Mouse (Mus musculus): ENCODE measurements around the gene Rimbp2. TPM values are rescaled to one million over a fixed set of nuclear protein-coding genes. Genes with fewer than 3 reads are reported as not detected.

Gene Rimbp2
- polyA plus RNA-seq, 1 experiment from 2014 or later = not detected

- H3K9ac ChIP-seq (replicated peaks) = no peak overlapping the region
- no peak overlapping the region for H3K4me3 ChIP-seq (ENCODE audit: low read depth, low read length)
- no peak overlapping the region for H3K27ac ChIP-seq (ENCODE audit: low read depth)
- H3K36me3 ChIP-seq (replicated peaks; ENCODE audit: insufficient read depth, low read length) = no peaks in the 10 kb centered on the region
- ATAC-seq = peak; percentile 79
- no peaks in the 10 kb centered on the region for H3K9me3 ChIP-seq (ENCODE audit: low read length)
- peak; percentile 68 for DNase-seq
- TF ChIP-seq EP300 (IDR thresholded peaks at IDR 0.05; ENCODE audit: low read depth) (no peak), CTCF (IDR thresholded peaks at IDR 0.05; ENCODE audit: low read depth) (no peak)
- peak overlapping the region; percentile 20; the same call in 1 of the 2 replicates for H3K4me2 ChIP-seq (ENCODE audit: low read depth, low read length)
- no peaks in the 10 kb centered on the region for H3K27me3 ChIP-seq (ENCODE audit: insufficient read depth, low read length)
- no peaks in the 10 kb centered on the region for H3K4me1 ChIP-seq (ENCODE audit: insufficient read depth)
- 12% methylated on average over 10 of the region's 10 CpGs for WGBS (ENCODE audit: insufficient replicate concordance)
These were observed 35.9 kb downstream of the Rimbp2 start for GRCm38 (mm10) chr5:128917116-128917959.

- TF ChIP-seq CTCF (IDR thresholded peaks at IDR 0.05; ENCODE audit: low read depth) (no peak), EP300 (IDR thresholded peaks at IDR 0.05; ENCODE audit: low read depth) (no peak)
- WGBS (ENCODE audit: insufficient replicate concordance) = 68% methylated on average over 3 of the region's 3 CpGs
These were observed 39.5 kb downstream of the Rimbp2 start for GRCm38 (mm10) chr5:128913820-128914219.

GRCm38 (mm10) chr5:128912374-128912773 lies 40.9 kb downstream of the Rimbp2 start:
- DNase-seq = no peak
- no peaks in the 10 kb centered on the region for H3K4me1 ChIP-seq (ENCODE audit: insufficient read depth)
- 93% methylated on average over 3 of the region's 3 CpGs for WGBS (ENCODE audit: insufficient replicate concordance)

More at GRCm38 (mm10) chr5:128913820-128914219, 39.5 kb downstream of the Rimbp2 start:
- no peak for ATAC-seq
- H3K4me2 ChIP-seq (ENCODE audit: low read depth, low read length) = no peak overlapping the region
- no peak overlapping the region for H3K9ac ChIP-seq (replicated peaks)
- no peak overlapping the region for H3K27ac ChIP-seq (ENCODE audit: low read depth)
- DNase-seq = no peak
- no peak overlapping the region for H3K4me3 ChIP-seq (ENCODE audit: low read depth, low read length)
- no peaks in the 10 kb centered on the region for H3K27me3 ChIP-seq (ENCODE audit: insufficient read depth, low read length)
- no peaks in the 10 kb centered on the region for H3K36me3 ChIP-seq (replicated peaks; ENCODE audit: insufficient read depth, low read length)
- no peaks in the 10 kb centered on the region for H3K4me1 ChIP-seq (ENCODE audit: insufficient read depth)
- no peaks in the 10 kb centered on the region for H3K9me3 ChIP-seq (ENCODE audit: low read length)

GRCm38 (mm10) chr5:128911593-128911992 lies 41.7 kb downstream of the Rimbp2 start:
- Histone ChIP-seq H3K36me3 (replicated peaks; ENCODE audit: insufficient read depth, low read length) (no peaks in the 10 kb centered on the region), H3K27ac (ENCODE audit: low read depth) (no peak overlapping the region), H3K4me3 (ENCODE audit: low read depth, low read length) (no peak overlapping the region), H3K4me1 (ENCODE audit: insufficient read depth) (no peaks in the 10 kb centered on the region), H3K4me2 (ENCODE audit: low read depth, low read length) (no peak overlapping the region), H3K9me3 (ENCODE audit: low read length) (no peaks in the 10 kb centered on the region), H3K9ac (replicated peaks) (no peak overlapping the region), H3K27me3 (ENCODE audit: insufficient read depth, low read length) (no peaks in the 10 kb centered on the region)
- DNase-seq (no peak), ATAC-seq (no peak)
- TF ChIP-seq CTCF (IDR thresholded peaks at IDR 0.05; ENCODE audit: low read depth) = no peak
- no peak for TF ChIP-seq EP300 (IDR thresholded peaks at IDR 0.05; ENCODE audit: low read depth)
- WGBS (ENCODE audit: insufficient replicate concordance) = 74% methylated on average over 8 of the region's 9 CpGs

More at GRCm38 (mm10) chr5:128912374-128912773, 40.9 kb downstream of the Rimbp2 start:
- H3K4me2 ChIP-seq (ENCODE audit: low read depth, low read length) = no peak overlapping the region
- no peaks in the 10 kb centered on the region for H3K36me3 ChIP-seq (replicated peaks; ENCODE audit: insufficient read depth, low read length)
- no peak overlapping the region for H3K27ac ChIP-seq (ENCODE audit: low read depth)
- H3K27me3 ChIP-seq (ENCODE audit: insufficient read depth, low read length) = no peaks in the 10 kb centered on the region
- TF ChIP-seq EP300 (IDR thresholded peaks at IDR 0.05; ENCODE audit: low read depth) (no peak), CTCF (IDR thresholded peaks at IDR 0.05; ENCODE audit: low read depth) (no peak)
- no peak for ATAC-seq
- no peaks in the 10 kb centered on the region for H3K9me3 ChIP-seq (ENCODE audit: low read length)
- H3K9ac ChIP-seq (replicated peaks) = no peak overlapping the region
- no peak overlapping the region for H3K4me3 ChIP-seq (ENCODE audit: low read depth, low read length)

DNA sequence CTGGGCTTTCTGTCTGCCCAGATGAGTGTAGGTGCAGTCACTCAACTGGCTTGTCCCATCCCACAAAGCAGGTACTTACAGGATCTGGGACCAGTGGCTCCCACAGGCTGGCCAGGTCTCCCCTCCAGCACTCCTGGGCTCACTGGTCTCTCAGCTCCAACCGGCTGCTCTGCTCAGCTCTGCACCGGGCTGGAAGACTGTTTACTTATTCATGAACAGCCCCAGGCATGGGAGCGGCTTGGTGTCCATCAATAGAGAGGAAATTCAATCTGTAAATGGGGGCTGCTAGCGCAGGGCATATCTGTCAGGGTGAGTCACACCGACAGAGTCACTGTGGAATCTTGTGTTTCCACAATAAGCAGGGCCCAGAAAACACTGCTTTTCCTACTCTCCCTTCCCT lies 49.2 kb downstream of the Rimbp2 start:
- no peak for TF ChIP-seq EP300 (IDR thresholded peaks at IDR 0.05; ENCODE audit: low read depth)
- H3K4me1 ChIP-seq (ENCODE audit: insufficient read depth) = no peaks in the 10 kb centered on the region
- DNase-seq (no peak), ATAC-seq (no peak)
- 24% methylated on average over 5 of the region's 5 CpGs for WGBS (ENCODE audit: insufficient replicate concordance)
- H3K27me3 ChIP-seq (ENCODE audit: insufficient read depth, low read length) = no peaks in the 10 kb centered on the region
- no peak overlapping the region for H3K4me2 ChIP-seq (ENCODE audit: low read depth, low read length)
- H3K4me3 ChIP-seq (ENCODE audit: low read depth, low read length) = no peak overlapping the region
- H3K9me3 ChIP-seq (ENCODE audit: low read length) = no peaks in the 10 kb centered on the region
- no peak overlapping the region for H3K27ac ChIP-seq (ENCODE audit: low read depth)
- H3K9ac ChIP-seq (replicated peaks) = no peak overlapping the region
- H3K36me3 ChIP-seq (replicated peaks; ENCODE audit: insufficient read depth, low read length) = no peaks in the 10 kb centered on the region

GRCm38 (mm10) chr5:128903120-128903519 lies 50.2 kb downstream of the Rimbp2 start:
- Histone ChIP-seq H3K4me2 (ENCODE audit: low read depth, low read length) (no peak overlapping the region), H3K9ac (replicated peaks) (no peak overlapping the region), H3K27me3 (ENCODE audit: insufficient read depth, low read length) (no peaks in the 10 kb centered on the region), H3K9me3 (ENCODE audit: low read length) (no peaks in the 10 kb centered on the region), H3K36me3 (replicated peaks; ENCODE audit: insufficient read depth, low read length) (no peaks in the 10 kb centered on the region), H3K27ac (ENCODE audit: low read depth) (no peak overlapping the region), H3K4me1 (ENCODE audit: insufficient read depth) (no peaks in the 10 kb centered on the region), H3K4me3 (ENCODE audit: low read depth, low read length) (no peak overlapping the region)
- ATAC-seq = no peak
- no peak for TF ChIP-seq CTCF (IDR thresholded peaks at IDR 0.05; ENCODE audit: low read depth)
- no peak for DNase-seq
- 52% methylated on average over 12 of the region's 12 CpGs for WGBS (ENCODE audit: insufficient replicate concordance)

All from liver, postnatal 0 days (tissue).